Mouse (Mus musculus): Measurements from ENCODE around the gene Cebpa.

The Cebpa gene

DNA sequence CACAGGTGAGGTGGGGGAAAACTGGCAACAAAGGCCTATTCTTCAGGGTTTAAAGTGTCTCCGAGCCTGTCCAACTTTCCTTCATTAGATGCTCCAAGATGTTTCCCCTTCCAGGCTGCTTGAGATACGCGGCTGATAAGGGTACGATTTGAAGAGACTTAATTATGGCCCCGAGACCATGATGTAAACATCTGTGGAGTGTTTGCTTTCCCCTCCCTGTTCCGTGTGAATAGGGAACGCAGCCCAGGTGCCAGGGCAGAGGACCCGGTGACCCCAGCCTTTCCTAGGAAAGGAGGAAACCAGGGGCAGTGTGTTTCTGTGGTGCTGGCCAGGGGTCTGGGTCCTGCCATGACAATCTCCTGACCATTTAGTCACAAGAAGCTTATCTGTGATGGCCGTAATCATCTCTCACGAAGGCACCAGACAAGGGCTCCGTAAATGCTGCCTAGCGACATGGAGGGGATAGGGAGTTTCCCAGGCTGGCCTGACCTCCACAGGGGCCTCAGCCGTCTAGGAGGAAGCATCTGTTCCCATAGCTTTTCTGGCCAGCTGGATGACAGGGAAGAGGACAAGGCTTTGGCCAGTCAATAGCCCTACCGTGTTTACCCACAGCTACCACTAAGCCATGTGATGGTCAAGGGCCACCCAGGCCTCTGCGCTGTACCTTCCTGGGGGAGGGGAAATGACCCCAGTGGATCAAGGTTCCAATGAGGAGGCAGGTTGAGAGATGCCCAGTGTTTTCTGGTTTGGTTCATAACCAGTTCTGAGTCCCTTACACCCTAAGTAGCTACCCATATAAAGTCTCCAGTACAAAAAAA, 30.7 kb downstream of the Cebpa start:
- DNase-seq, result no peak

DNA sequence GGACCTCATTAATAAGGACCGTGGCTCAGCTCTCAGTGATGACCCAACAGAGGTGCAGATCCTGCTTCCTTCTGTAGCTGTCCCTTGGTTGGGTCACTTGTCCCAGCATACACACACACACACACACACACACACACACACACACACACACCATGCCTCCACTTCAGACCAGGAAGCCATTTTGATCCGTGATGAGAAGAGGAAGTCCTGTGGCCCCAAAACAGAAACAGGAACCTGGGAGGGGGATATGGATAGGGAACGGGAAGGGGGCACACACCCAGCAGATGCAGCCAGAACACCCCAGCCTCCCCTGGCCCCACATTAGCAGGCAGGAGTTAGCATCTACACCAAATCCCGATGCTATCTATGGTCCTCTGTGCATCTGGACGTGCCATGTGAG, 31.8 kb downstream of the Cebpa start:
- DNase-seq, result no peak

GRCm38 (mm10) chr7:35154449-35154848, 35.4 kb downstream of the Cebpa start:
- DNase-seq, result no peak

DNA sequence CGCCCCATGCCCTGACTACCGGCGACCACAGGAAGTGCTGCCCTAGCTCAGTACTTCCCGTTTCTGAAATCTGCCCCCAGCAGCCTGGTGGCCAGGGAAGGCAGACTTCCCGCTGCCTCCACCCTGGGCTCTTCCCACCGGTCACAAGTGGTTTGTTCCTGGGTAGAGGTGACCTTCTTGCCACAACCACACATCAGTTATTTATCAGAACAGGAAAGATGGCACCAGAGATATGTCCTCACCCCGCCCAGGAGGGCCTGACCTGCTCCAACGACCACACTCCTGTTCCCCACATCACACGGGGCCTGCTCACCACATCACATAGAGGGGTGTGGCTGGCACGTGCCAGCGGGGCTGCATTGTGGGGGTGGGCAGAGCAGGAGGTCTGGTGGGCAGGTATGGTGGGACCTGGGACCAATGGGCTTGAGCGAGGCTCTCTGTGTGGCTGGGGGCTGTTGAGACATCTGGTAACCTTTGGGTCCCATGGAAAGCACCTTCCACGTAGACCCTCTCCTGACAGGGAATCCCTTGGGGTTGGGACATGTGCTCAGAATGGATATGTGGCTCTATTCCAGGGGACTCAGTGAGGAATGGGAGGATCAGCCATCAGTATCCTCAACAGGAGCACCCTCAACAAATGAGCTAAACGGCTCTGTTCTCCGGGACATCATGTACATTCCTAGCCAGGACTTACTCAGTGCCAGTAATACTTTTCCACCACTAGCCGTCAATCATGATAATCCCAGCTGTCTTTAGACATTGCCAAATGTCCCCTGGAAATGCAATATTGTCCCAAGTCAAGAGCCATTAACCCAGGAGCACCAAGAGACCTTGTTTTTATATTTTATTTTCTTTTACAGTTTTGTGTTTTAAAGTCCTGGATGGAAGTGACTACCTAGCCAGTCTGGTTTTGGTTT, 37.7 kb downstream of the Cebpa start:
- DNase-seq, result no peak

DNA sequence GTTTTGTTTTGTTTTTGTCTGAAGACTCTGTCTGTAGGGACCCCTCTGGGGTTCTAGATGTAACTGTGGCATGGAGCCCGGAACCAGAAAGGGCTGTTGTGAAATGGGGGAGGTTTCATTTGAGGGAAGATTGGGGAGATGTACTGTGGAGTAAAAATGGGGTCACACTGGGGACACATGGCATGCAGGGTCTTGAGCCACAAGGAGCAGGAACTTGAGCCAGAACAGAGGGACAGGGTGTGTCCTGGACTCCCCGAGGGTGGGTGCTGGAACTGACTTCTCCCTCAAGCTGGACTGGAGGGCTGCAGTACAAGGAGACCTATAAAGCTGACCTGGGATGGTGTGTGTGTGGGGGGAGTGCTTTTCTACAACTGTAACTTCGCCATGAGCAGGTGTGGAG, 38.4 kb downstream of the Cebpa start:
- no peak for DNase-seq

- DNase-seq, result no peak
These were observed 43.4 kb downstream of the Cebpa start for GRCm38 (mm10) chr7:35162443-35162842.

DNA sequence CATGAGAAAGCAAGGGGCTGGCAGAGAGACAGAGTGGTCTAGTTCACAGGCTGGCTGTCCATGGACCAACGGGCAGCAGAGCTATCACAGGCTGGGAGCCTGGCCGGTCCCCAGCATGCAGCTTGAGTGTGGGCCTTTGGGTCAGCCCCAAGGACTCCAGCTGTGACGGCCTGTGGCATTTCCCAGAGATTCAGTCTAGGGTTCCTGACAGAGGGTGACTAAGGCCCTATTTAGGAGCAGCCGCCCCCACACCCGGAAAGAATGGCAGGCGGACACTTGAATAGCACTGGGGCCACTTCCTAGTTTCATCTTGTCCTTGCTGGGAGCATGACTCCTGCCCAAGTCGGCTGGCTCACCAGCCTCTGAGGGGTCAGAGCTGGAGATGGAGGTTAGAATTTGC, 44.5 kb downstream of the Cebpa start:
- no peak for DNase-seq

DNA sequence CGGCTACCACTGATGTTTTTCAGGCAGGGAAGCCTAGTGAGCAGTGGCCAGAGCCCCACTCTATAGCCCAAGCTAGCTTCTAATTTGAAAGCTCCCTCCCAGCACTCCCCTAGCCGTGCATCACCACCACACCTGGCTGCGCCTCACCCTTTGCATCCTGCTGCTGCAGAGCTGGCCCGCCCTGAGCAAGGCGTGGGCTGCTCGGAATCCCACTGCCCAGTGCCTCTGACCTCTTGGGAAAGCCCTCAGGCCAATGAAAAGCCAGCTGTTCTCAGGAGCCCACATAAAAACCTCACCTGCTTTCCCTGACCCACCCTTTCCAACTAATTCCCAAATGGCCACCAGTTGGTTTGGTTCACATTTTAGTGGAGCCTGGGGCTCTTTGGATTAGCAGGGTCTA, 45.0 kb downstream of the Cebpa start:
- DNase-seq, result no peak

DNA sequence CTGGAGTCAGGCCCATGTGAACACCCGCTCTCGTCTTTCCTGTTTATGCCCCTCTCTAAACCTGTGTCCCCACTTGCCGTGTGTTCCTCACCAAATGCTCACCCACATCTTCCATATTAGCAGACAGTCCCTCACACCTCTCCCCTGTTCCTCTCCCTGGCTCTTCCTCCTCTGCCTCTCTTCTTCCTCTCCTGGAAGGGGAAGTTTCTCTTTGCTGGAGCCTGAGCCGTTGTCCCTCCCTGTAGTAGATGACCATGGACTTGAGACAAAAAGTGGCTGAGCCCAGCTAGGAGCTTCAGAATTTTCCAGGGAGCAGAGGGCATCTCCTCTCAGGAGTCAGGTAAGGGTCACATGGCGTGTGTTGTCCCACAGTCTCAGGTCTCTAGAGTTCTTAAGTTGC, 47.9 kb downstream of the Cebpa start:
- no peak for DNase-seq

DNA sequence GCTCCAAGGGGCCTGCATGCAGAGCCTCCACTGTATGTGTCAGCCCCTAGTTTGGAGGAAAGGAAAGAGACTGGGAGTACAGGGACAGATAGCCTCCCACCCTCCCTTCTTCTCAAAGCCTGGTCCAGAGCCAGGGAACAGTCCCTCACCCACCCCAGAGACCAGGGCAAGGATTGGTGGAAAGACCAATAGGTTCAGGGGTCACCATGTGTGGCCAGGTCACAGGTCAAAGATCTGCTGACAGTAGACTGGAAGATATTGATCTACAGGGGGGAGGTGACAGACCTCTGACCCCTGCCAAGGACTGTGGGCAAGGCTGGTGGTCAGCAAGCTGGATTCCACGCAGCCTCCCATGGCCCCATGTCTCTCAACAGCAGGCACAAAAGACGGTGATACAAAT, 48.8 kb downstream of the Cebpa start:
- DNase-seq, result no peak

- peak; percentile 94 for DNase-seq
These were observed 50.2 kb downstream of the Cebpa start for GRCm38 (mm10) chr7:35169341-35169740.
